Mouse (Mus musculus): ENCODE results near the gene Emp1. TPM values are rescaled to one million over a fixed set of nuclear protein-coding genes. Genes with fewer than 3 reads are reported as not detected.

Gene Emp1
- polyA plus RNA-seq, 1 experiment from 2014 or later, result 5.1 TPM

DNA sequence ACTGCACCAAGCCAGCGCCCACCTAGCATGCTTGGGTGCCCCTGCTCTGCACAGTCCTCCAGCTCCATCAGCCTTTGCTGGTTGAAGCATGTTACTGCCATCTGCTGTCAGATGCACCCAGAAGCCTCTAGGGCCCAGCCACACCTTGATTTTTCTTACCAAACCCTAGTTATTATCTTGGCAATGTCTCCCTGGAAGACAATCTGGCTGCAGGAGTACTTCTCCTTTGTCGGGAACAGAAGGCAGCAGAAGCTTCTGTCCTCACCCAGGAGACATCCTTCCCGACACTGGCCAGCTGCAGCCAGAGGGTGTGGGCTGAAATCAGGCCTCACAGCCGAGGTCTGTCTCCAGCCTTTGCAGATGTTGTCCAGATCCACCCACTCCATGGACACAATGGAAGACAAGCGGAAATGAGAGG, 7.2 kb downstream of the Emp1 start:
- Histone ChIP-seq H3K27me3 (ENCODE audit: poor library complexity, severe bottlenecking) (0 out of 2 replicates have a peak, but pooled peaks cover 2% of the 10 kb centered on the region), H3K36me3 (replicated peaks) (no peaks in the 10 kb centered on the region), H3K4me1 (peaks cover 26% of the 10 kb centered on the region), H3K4me3 (no peak overlapping the region), H3K27ac (peak overlapping the region; percentile 54; the same call in 1 of the 2 replicates), H3K9me3 (no peaks in the 10 kb centered on the region)
- WGBS, result 70% methylated on average over 5 of the region's 5 CpGs
- DNase-seq (ENCODE audit: extremely low spot score, low spot score), result no peak

- peaks cover 28% of the 10 kb centered on the region for H3K4me1 ChIP-seq
- 84% methylated on average over 6 of the region's 6 CpGs for WGBS
- H3K27ac ChIP-seq, result no peak overlapping the region
Measured at GRCm38 (mm10) chr6:135370954-135371353, 8.6 kb downstream of the Emp1 start.

DNA sequence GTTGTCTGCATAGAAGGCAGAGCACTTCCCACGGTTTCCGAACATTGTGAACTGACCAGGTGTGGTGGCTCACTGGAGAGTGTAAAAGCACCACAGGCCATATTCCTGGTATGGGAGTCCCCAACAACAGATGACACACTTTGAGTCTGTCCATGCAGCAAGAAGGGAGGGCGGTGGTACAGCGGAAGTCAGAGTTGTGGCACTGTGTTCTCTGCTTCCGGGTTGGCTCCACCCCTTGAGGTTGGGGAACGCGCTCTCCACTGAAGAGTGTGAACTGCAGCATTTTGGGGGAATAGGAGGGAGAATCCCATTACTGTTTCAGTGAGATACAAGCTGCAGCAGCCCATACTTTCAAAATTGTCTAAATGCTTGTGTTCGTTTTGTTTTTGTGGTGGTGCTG, 11.0 kb downstream of the Emp1 start:
- H3K27me3 ChIP-seq (ENCODE audit: poor library complexity, severe bottlenecking), result peaks cover 17% of the 10 kb centered on the region
- no peak for DNase-seq (ENCODE audit: extremely low spot score, low spot score)
- WGBS, result 91% methylated on average over 8 of the region's 8 CpGs
- no peak overlapping the region for H3K4me3 ChIP-seq
- peaks cover 32% of the 10 kb centered on the region for H3K4me1 ChIP-seq
- H3K36me3 ChIP-seq (replicated peaks), result no peaks in the 10 kb centered on the region
- no peak overlapping the region for H3K27ac ChIP-seq
- H3K9me3 ChIP-seq, result no peaks in the 10 kb centered on the region

More at GRCm38 (mm10) chr6:135370954-135371353, 8.6 kb downstream of the Emp1 start:
- no peaks in the 10 kb centered on the region for H3K36me3 ChIP-seq (replicated peaks)
- 0 out of 2 replicates have a peak, but pooled peaks cover 3% of the 10 kb centered on the region for H3K27me3 ChIP-seq (ENCODE audit: poor library complexity, severe bottlenecking)
- DNase-seq (ENCODE audit: extremely low spot score, low spot score), result no peak
- H3K9me3 ChIP-seq, result no peaks in the 10 kb centered on the region
- H3K4me3 ChIP-seq, result no peak overlapping the region

- H3K36me3 ChIP-seq (replicated peaks), result no peaks in the 10 kb centered on the region
Measured at GRCm38 (mm10) chr6:135375818-135376217, 13.5 kb downstream of the Emp1 start.

DNA sequence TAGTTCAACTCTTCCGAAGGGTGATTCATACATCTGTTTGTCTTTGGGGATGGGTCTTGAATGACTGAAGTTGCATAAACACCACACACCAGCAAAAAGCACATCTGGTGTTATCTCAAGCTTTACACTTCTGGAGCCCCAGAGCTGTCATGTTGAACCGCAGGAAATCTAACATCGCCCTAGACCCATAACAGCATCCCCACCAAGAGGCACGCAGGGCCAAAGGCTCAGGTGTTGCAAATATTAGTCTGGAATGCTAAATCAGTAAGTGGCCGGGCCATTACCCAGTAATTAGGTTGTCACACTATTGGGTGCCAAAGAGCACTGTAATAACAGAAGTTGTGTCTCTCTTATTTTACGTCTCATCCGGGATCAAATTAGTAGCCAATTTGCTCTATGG, 13.9 kb downstream of the Emp1 start:
- no peaks in the 10 kb centered on the region for H3K9me3 ChIP-seq
- H3K36me3 ChIP-seq (replicated peaks), result no peaks in the 10 kb centered on the region
- H3K4me3 ChIP-seq, result no peak overlapping the region
- H3K4me1 ChIP-seq, result peaks cover 14% of the 10 kb centered on the region
- no peak overlapping the region for H3K27ac ChIP-seq
- peaks cover 17% of the 10 kb centered on the region for H3K27me3 ChIP-seq (ENCODE audit: poor library complexity, severe bottlenecking)
- 80% methylated on average over 7 of the region's 7 CpGs for WGBS
- no peak for DNase-seq (ENCODE audit: extremely low spot score, low spot score)

More at GRCm38 (mm10) chr6:135375818-135376217, 13.5 kb downstream of the Emp1 start:
- peaks cover 17% of the 10 kb centered on the region for H3K27me3 ChIP-seq (ENCODE audit: poor library complexity, severe bottlenecking)
- H3K4me1 ChIP-seq, result peaks cover 15% of the 10 kb centered on the region
- no peak overlapping the region for H3K4me3 ChIP-seq
- H3K9me3 ChIP-seq, result no peaks in the 10 kb centered on the region
- DNase-seq (ENCODE audit: extremely low spot score, low spot score), result no peak
- H3K27ac ChIP-seq, result no peak overlapping the region
- 68% methylated on average over 5 of the region's 5 CpGs for WGBS

DNA sequence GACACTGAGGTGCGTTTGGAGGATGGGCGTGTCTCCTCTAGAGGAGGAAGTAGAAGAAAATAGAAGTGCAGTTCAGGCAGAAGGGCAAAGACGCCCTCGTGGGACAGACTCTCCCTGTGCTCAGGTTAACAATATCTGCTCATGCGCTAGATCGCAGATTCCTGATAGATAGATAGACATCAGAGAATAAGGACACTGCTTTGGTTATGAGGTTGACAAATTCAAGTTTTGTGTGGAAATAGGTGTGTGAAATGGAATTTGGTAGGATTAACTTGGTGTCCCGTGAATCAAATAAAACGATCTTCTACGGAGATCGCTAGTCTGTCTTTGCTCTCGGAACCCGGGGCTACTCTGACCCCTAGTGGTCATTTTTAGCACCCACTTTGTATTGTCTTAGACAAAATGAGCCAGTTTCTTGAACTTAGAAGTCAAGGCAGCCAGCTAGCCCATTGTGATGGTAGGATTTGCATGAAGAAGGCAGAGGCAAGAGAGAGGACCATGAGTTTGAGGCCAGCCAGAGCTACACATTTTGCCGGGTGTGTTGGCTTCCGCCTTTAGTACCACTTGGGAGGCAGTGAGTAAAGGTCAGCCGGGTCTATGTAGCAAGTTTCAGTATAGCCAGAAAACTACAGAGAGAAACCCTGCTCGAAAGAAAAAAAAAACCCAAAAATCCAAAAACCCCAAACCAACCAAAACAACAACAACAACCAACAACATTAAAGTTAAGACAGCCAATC, 15.4 kb downstream of the Emp1 start:
- Histone ChIP-seq H3K4me1 (peaks cover 14% of the 10 kb centered on the region), H3K36me3 (replicated peaks) (no peaks in the 10 kb centered on the region), H3K27ac (no peak overlapping the region), H3K27me3 (ENCODE audit: poor library complexity, severe bottlenecking) (peaks cover 17% of the 10 kb centered on the region), H3K4me3 (peak overlapping the region; percentile 35), H3K9me3 (no peaks in the 10 kb centered on the region)
- 23% methylated on average over 16 of the region's 16 CpGs for WGBS
- DNase-seq (ENCODE audit: extremely low spot score, low spot score), result peak; percentile 64

DNA sequence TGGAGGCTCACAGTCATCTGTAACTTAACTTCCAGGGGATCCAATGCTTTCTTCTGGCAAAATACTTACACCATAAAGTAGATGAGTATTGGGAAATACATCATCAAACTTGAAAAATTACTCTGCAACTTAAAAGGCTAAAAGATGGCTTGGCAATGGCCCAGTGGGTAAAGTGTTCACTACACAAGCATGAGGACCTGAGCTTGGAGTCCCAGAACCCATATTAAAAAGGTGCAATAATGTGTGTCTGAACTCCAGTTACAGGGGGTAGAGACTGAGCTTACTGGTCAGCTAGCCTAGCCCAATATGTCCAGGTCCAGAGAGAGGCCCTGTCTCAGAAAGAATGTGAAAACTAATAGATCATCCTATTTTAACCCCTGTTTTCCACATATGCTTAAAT, 21.6 kb downstream of the Emp1 start:
- no peak overlapping the region for H3K4me3 ChIP-seq
- H3K27me3 ChIP-seq (ENCODE audit: poor library complexity, severe bottlenecking), result no peaks in the 10 kb centered on the region
- no peaks in the 10 kb centered on the region for H3K9me3 ChIP-seq
- no peaks in the 10 kb centered on the region for H3K36me3 ChIP-seq (replicated peaks)
- H3K27ac ChIP-seq, result no peak overlapping the region
- DNase-seq (ENCODE audit: extremely low spot score, low spot score), result no peak
- H3K4me1 ChIP-seq, result no peaks in the 10 kb centered on the region

GRCm38 (mm10) chr6:135385738-135386459, 23.6 kb downstream of the Emp1 start:
- Histone ChIP-seq H3K27ac (no peak overlapping the region), H3K9me3 (no peaks in the 10 kb centered on the region), H3K4me3 (no peak overlapping the region), H3K4me1 (no peaks in the 10 kb centered on the region), H3K36me3 (replicated peaks) (no peaks in the 10 kb centered on the region), H3K27me3 (ENCODE audit: poor library complexity, severe bottlenecking) (no peaks in the 10 kb centered on the region)
- WGBS, result 84% methylated on average over 8 of the region's 8 CpGs
- no peak for DNase-seq (ENCODE audit: extremely low spot score, low spot score)

DNA sequence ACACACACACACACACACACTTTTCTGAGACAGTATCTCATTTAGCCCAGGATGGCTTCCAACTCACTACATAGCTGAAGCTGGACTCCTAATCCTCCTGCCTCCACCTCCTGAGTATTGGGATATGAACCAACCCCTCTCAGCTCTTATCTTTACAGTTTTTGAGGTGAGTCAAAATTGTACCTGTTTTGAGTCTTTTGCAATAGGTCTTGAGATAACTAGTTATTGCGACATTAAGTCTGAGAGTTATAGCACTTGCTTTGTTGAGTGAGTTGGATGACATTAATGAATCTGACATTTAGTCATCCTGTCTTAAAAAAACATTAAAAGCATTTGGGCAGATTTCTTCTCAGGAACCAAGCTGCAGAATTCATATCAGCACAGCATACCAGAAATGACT, 25.3 kb downstream of the Emp1 start:
- DNase-seq (ENCODE audit: extremely low spot score, low spot score), result no peak
- Histone ChIP-seq H3K9me3 (no peaks in the 10 kb centered on the region), H3K4me1 (no peaks in the 10 kb centered on the region), H3K4me3 (no peak overlapping the region), H3K36me3 (replicated peaks) (no peaks in the 10 kb centered on the region), H3K27ac (no peak overlapping the region), H3K27me3 (ENCODE audit: poor library complexity, severe bottlenecking) (no peaks in the 10 kb centered on the region)
- 94% methylated on average over 1 of the region's 1 CpGs for WGBS

GRCm38 (mm10) chr6:135388711-135389110, 26.4 kb downstream of the Emp1 start:
- Histone ChIP-seq H3K9me3 (no peaks in the 10 kb centered on the region), H3K27me3 (ENCODE audit: poor library complexity, severe bottlenecking) (no peaks in the 10 kb centered on the region), H3K36me3 (replicated peaks) (no peaks in the 10 kb centered on the region), H3K4me3 (no peak overlapping the region), H3K27ac (no peak overlapping the region), H3K4me1 (no peaks in the 10 kb centered on the region)
- no peak for DNase-seq (ENCODE audit: extremely low spot score, low spot score)
- WGBS, result 82% methylated on average over 8 of the region's 8 CpGs

- no peaks in the 10 kb centered on the region for H3K9me3 ChIP-seq
- H3K36me3 ChIP-seq (replicated peaks), result no peaks in the 10 kb centered on the region
- H3K27me3 ChIP-seq (ENCODE audit: poor library complexity, severe bottlenecking), result no peaks in the 10 kb centered on the region
- H3K4me3 ChIP-seq, result no peak overlapping the region
- no peak for DNase-seq (ENCODE audit: extremely low spot score, low spot score)
- no peaks in the 10 kb centered on the region for H3K4me1 ChIP-seq
- H3K27ac ChIP-seq, result no peak overlapping the region
- WGBS, result 73% methylated on average over 3 of the region's 3 CpGs
Measured at GRCm38 (mm10) chr6:135390398-135390797, 28.1 kb downstream of the Emp1 start.

DNA sequence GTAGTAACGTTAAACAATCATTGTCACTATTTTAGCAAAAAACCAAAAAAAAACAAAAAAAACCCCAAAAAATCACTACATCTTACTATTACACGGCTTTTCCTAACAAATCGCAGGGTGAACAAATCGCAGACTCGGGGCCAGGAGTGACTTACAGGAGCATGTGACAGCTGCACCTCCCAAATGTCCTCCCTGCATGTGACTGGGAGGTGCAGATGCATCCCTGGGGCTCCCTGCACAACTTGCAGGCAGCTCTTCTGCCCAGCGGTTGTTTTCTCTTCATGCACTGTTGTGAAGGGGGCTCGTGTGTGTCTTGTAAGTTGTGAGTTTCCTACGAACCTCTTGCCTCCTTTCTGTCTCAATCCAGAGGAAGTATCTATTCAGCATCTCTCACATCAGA, 33.0 kb downstream of the Emp1 start:
- WGBS, result 86% methylated on average over 8 of the region's 8 CpGs
- H3K9me3 ChIP-seq, result no peaks in the 10 kb centered on the region
- no peak for DNase-seq (ENCODE audit: extremely low spot score, low spot score)
- H3K36me3 ChIP-seq (replicated peaks), result no peaks in the 10 kb centered on the region
- H3K4me3 ChIP-seq, result no peak overlapping the region
- H3K27ac ChIP-seq, result no peak overlapping the region
- H3K4me1 ChIP-seq, result no peaks in the 10 kb centered on the region
- H3K27me3 ChIP-seq (ENCODE audit: poor library complexity, severe bottlenecking), result no peaks in the 10 kb centered on the region

DNA sequence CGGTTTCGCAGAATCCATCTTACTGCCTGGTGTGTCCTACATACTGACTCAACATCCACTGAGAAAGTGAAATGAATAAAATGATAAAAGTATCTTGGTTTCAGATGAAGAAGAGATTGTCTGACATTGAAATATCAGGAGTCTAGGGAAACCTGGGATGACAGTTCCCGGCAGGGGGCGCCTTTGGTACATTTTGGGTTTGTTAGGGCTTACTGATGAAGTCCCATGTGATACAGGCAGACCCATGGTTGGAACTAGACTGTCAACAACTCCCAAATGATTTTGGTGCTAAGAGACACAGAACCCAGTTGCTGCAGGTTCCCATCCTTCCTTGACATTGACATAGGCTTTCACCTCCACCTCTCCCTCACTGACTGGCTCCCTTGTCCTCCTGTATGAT, 34.7 kb downstream of the Emp1 start:
- Histone ChIP-seq H3K4me1 (no peaks in the 10 kb centered on the region), H3K36me3 (replicated peaks) (no peaks in the 10 kb centered on the region), H3K9me3 (no peaks in the 10 kb centered on the region), H3K27ac (no peak overlapping the region), H3K4me3 (no peak overlapping the region), H3K27me3 (ENCODE audit: poor library complexity, severe bottlenecking) (no peaks in the 10 kb centered on the region)
- WGBS, result 82% methylated on average over 4 of the region's 4 CpGs
- no peak for DNase-seq (ENCODE audit: extremely low spot score, low spot score)
